Mouse (Mus musculus): ENCODE measurements around the gene Rictor. TPM values are rescaled to one million over a fixed set of nuclear protein-coding genes. Genes with fewer than 3 reads are reported as not detected.
"Not testable (repeated sequence)": the region's sequence is repeated elsewhere in the genome, so short reads cannot be mapped to it uniquely, and the experiment has no call there.

Gene Rictor
- total RNA-seq, 4 experiments from 2014 or later, result 39.3 to 48.2 (median 41.8) TPM

DNA sequence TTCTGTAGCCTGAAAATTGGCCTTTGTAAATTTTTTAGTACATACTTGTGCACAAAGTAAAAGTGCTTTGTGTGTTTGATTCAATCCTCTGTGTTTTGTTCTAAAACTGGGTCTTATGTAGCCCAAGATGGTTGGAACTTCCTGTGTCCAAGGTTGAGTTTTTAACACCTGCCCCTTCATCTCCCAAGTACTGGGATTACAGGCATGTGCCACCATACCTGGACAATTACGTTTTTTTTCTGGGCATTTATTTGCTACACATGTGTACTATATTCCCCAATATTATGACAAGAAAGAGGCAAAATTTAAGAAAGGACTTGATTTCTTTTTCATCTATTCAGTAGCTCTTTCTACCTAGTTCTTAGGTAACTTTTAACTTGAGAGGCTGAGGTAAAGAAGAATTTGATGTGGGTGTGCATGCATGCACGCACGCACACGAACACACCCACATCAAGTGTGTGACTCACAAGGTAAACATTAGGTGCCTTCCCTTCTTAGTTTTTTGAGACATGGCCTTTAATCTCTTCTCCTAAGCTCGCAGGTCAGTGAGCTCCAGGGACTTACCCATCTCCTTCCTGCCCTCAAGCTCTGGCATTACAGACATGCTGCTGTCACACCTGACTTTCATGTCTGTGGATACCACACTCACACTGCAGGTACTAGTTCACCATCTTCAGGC is 18.1 kb downstream of the Rictor start:
- no peak for DNase-seq (ENCODE audit: low spot score in 2 of 2)

DNA sequence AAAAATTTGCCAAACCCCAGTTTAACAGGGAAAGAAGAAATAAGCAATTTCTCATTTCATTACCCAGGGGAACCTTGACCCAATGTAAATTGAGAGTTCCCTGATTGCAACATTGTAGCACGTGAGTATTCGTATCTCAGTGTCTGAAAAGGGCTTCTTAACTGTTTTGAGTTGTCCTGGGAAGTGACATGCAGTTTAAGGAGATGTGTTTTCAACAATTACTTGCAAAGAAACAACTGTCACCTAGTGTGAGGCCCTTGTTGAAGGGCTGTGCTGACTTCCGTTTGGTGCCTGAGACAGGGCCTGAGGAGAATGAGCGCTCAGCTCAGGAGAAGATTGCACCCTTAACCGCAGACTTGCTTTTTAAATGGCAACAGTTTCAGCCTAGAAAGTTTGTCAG is 24.9 kb downstream of the Rictor start:
- DNase-seq (ENCODE audit: low spot score in 2 of 2), result no peak

DNA sequence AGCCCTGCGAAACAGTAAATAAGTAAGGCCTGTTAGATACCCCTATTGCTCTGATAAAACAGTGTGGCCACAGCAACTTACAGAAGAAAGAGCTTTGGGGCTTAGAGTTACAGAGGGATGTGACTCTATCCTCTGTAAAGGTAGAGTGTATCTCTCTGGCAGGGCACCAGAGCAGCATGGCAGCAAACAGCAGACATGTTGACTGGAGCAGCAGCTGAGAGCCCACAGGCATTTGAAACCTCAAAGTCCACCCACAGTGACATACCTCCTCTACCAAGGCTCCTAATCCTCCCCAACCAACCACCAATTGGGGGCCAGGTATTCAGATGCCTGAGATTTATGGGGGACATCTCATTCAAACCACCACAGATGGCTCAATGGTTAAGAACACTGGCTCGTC is 31.0 kb downstream of the Rictor start:
- no peak for DNase-seq (ENCODE audit: low spot score in 2 of 2)

- no peak for DNase-seq (ENCODE audit: low spot score in 2 of 2)
Observed at GRCm38 (mm10) chr15:6742337-6743025, 34.3 kb downstream of the Rictor start.

- no peak for DNase-seq (ENCODE audit: low spot score in 2 of 2)
Observed at GRCm38 (mm10) chr15:6743723-6744122, 35.5 kb downstream of the Rictor start.

DNA sequence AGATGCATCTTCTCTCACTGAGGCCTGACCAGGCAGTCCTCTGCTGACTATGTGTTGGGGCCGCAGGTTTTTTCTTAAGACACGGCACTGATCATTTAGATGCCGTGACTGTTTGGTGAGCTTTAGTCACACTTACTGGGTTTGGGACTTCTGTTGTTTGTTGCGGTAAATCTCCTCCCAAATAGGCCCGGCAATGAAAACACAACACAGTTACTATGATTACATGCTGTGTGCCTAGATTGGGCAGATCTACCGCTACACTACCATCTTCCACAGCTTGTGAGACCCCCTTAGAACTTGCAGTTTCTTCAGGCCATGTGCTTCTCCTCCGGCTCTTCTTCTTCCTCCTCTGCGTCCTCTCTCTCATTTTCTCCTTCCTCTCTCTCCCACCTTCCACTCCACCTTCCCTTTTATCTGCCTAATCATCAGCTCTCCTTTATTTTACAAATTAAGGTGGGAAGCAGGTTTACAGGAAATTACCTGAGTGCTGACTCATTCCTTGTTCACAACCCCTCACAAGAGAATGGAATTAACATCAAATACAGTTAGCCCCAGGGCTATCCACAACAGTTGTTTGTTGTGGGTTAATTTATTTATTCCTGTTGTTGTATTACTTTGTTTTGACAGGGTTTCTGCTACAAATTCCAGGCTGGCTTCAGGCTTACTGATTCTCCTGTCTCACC is 38.3 kb downstream of the Rictor start:
- DNase-seq (ENCODE audit: low spot score in 2 of 2), result not testable (repeated sequence)

- no peak for DNase-seq (ENCODE audit: low spot score in 2 of 2)
Observed at GRCm38 (mm10) chr15:6747001-6747400, 38.8 kb downstream of the Rictor start.

DNA sequence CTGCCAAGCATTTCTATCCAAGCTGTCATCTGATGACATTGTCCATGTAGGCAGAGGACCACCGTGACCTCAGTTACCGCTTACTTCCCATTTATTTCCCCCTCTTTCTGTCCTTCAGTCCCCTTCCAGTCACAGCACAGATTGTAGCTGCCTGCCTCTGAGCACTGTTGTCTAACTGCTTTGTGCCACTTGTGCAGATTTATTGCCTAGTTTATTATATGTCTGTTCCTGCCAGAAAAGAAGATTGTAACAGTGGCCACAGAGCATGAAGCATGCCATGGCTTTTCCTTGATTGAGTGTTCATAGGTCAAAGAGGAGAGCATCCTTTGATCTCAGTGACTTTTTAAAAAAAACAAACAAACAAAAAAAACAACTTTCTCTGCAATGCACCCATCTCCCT is 46.2 kb downstream of the Rictor start:
- DNase-seq (ENCODE audit: low spot score in 2 of 2), result no peak

DNA sequence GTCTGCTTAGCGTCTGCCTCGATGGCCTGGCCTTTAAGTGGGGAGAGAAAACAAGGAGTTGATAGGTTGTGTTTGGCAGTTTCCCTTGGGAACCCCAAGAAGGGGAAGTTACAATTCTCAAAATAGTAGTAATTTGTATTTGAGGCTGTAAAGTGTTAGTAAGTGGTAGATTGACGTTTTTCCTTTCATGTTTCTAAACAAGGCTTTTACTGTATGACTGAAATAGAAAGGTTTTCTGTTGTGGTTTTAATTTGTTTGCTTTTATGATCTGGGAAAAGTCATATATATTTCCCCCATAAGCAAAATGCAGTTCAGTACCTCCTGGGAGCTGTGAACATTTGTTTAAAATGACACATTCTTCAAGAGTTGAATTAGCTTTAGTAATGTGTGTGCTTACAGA is 64.1 kb downstream of the Rictor start:
- no peak for DNase-seq (ENCODE audit: low spot score in 2 of 2)

GRCm38 (mm10) chr15:6786212-6786611 is 78.0 kb downstream of the Rictor start:
- DNase-seq (ENCODE audit: low spot score in 2 of 2), result no peak

DNA sequence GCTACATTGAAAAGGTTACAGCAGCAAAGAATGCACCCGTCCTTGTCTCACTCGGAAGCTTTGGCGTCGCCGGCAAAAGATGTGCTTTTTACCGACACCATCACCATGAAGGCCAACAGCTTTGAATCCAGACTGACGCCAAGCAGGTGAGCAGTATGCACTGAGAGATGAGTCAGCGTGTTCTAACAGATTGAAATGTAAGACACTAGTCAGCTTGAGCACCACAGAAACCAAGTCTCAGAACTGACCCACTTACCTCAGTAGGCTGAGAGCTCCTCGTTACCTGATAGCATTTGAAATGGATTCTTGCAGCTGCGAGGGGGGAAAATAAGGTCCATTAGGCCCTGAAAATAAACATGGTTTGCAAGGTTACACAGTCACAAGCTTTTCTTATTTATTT is 79.1 kb downstream of the Rictor start:
- no peak for DNase-seq (ENCODE audit: low spot score in 2 of 2)

DNA sequence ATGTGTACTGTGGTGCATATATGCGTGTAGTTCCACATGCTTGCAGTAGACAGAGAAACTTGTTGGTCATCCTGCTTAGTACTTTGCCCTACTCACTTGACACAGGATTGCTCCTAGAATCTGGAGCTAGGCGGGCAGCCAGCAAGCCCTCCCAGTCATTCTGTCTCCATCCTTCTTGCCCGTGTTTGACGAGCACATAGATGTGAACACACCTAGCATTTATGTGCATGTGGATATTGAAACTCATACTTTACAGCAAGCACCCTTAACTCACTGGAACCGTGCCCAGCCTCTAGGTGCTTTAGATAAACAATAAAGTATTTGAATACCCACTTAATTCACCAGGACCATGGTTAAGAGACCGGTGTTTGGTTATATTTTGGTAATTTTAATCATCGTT is 81.8 kb downstream of the Rictor start:
- no peak for DNase-seq (ENCODE audit: low spot score in 2 of 2)

DNA sequence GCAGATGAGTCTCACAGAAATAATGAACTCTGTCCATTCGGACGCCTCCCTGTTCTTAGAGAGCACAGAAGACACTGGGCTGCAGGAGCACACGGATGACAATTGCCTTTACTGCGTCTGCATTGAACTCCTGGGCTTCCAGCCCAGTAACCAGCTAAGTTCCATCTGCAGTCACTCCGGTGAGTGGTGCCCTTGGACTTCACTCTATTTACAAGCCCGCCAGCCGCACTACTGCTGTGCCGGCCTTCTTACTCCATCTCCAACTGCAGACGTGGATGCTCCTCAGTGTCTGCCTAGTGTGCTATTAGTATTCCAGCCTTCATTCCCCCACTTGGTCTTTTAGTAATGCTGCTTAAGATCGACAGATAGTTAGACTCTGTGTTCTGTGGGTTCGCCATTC is 83.5 kb downstream of the Rictor start:
- DNase-seq (ENCODE audit: low spot score in 2 of 2), result no peak

- DNase-seq (ENCODE audit: low spot score in 2 of 2), result no peak
Observed at GRCm38 (mm10) chr15:6792846-6793245, 84.7 kb downstream of the Rictor start.

DNA sequence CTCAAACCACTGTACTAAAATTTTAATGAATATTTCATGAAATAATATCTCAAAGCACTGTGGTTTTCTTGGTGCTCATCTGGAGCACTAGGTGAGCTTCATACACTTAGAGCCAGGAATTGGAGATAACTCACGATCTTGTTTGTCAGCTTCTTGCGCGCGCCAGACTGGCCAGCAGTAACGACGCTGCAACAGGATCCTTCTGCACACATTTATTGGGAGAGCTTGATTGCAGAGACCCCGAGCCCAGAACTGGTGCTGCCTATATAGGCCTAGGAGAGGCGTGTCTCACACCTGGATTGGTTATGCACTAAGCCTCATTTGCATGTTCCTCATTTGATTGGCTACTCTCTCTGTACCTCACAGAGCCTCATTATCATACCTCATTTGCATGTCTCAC is 93.0 kb downstream of the Rictor start:
- not testable (repeated sequence) for DNase-seq (ENCODE audit: low spot score in 2 of 2)

GRCm38 (mm10) chr15:6815807-6816206 is 107.6 kb downstream of the Rictor start:
- DNase-seq (ENCODE audit: low spot score in 2 of 2), result no peak

DNA sequence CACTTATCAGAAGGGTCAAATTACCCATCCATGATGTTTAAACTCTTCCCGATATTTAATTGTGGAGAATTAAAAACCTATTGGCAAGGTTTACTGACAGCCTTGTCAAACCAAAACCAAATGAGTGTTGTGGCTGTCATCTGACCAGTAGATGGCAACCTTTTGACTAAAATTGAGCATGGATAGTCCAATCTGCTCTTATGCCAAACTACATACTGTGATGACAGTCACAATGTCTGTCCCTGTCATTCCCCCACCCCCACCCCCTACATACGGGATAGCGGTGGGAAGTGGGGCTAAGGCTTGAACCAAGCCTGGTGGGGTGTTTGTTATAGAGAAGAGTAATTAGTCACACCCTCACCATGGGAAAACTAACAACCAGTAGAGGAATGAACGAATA is 132.0 kb downstream of the Rictor start:
- no peak for DNase-seq (ENCODE audit: low spot score in 2 of 2)

DNA sequence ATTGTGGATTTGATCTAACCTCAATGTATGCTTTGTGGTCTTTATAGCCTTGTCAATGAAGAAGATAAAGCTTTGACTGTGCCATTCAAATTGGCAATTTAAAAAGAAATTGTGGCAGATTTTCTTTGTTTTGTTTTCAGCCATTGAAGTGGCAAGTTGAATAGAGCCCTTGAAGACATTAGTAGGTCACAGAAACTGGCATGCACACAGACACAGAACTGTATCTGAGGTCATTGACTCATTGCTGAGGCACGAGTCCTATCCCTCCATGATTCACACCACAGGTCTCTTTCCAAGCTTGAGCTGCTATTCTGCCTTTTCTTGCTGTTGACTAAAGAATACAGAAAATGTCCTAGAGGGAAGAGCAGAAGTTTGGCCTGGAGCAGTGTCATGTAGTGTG is 141.7 kb downstream of the Rictor start:
- no peak for DNase-seq (ENCODE audit: low spot score in 2 of 2)
